Mouse (Mus musculus) testis, postnatal 10 days (tissue): ENCODE data around the gene Lrrc8c.

Experiments
- DNase-seq: peaks from one replicate; pipeline ENCODE4 v3.0.0; 2021; ENCODE audit warnings: low spot score

The Lrrc8c gene

DNA sequence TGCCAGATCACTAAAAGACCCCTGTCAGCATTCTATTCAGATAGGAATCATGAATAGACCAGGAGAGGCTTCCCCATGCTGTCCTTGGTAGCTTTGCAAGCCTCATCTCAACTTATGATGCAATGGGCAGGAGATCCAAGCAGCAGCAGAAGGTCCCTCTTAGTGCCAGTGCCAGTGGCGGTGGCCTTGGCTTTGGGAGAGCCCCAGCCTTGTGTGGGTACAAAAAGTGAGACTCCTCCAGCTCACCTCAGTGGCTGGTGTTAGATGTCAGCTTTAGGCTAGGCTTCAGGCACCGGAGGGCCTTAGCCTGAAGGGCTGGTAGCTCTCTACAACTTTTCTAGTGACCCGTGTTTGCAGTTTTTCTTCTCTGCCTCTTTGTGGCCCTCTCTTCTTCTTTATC is 18.1 kb upstream of the Lrrc8c start:
- no peak for DNase-seq

DNA sequence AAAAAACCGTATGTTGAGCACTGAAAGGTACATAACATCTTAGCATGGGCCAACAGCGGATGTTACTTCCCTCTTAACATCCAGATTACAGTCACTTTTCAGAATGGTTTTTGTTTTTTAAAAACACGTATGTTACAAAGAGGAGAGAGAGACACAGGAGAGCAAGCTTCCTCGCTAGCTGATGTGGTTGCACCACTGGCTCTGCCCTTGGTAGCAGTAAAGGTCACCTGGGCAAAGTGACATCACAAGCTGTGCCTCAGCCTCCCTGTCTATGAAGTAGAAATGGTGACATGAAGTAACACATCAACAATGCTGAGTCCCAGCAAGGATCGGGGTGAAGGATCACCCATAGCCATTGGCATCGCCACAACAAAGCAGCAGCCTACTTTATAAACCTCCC is 10.4 kb upstream of the Lrrc8c start:
- no peak for DNase-seq

DNA sequence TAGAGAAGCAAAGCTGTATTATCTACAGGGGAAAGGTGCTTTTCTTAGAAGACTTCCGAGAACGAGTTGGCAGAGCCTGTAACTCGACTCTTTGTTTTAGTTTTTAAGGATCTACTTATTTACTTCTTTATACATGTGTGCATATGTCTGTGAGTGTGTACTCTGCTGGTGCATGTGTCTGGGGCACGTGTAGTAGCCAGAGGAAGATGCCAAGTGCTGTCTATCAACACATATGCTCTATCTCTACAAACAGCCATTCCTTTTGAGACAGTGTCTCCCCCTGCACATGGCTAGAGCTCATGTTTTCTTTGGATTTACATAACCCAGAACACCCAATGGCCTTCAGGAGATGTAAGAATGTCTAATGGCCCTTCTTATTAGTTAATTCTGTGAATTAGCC is 6.9 kb upstream of the Lrrc8c start:
- no peak for DNase-seq

DNA sequence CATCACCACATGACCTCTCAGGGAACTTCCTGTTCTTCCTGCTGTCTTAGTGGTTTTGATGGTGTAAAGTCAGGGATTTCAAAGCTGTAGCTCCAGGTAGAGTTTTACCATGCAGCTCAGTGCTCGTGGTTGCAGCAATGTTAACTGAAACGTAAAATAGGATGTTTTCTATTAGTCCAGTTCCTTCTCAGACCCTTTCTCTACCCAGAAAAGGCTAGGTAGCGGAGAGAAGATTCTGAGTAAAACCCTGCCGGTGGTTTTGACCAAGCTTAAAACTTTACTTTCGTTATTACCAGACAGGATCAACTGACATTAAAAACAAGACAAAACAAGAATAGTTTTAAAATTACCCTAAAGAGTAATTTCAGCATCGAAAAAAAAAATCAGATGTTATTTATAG is 3.7 kb upstream of the Lrrc8c start:
- DNase-seq: no peak

DNA sequence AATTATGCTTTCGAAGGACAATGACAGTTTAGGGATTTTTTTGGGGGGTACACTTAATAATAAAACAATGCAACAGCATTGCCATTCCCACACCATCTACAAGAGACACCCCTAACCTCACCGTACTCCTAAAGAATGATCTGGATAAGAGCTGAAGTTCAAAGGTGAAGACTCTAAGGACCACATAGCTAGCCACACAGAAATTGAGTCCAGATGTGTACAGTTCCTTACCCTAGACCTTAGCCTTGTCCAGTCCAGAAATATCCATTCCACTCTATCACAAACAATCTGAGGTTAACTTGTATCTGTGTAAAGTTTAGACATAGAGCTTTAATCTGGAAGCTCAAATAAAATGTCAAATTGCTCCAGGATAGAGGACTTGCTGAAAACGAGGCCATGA is 2.9 kb upstream of the Lrrc8c start:
- no peak for DNase-seq

DNA sequence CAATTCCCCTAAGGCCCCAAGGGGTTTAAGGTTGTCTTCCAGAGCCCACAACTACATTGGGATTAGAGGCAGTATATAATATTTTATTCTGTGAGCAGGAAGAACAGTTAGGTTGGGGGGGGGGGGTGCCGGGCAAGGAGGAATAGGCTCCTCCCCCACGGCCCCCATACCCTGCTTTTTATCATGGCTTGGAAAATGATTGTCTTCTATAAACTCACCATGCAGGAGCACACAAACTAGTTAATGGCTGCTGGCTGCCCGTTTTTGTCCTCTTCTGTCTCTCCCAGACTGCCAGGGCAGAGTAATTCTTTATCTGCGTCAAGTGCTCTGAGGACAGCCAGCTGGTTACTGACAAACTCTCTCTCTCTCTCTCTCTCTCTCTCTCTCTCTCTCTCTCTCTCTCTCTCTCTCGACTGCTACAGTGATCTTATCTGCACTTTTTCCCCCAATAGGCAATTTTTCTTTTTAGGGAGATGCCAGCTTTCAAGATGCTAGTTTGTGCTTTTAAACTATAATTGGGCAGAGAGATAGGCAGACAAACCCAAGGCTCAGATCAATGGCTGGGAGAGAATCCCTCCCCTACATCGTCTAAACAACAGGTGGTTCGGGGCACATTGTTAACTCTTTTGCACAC is 1.1 kb upstream of the Lrrc8c start:
- no peak for DNase-seq

DNA sequence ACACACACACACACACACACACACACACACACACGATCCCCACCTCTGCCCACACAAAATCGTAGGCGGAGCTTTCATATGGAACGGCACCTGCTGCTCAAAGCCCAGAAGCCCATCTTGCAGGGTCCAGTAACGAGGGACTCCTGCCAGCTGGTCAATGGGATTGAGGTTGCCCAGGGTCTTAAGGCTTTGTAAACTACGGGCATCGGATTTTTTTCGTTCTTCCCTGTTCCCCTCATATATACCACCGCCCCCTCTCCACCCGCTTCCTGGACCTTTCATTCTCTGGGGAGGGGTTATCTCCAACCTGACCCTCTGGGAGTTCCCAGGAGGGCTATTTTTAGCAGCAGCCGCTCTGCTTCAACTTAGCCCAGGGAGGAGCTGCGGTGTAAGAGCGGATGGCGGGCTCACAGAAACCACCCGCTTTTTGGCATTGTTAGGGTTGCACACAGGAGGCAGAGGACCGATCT is 527 bp upstream of the Lrrc8c start:
- peak; percentile 48 for DNase-seq

DNA sequence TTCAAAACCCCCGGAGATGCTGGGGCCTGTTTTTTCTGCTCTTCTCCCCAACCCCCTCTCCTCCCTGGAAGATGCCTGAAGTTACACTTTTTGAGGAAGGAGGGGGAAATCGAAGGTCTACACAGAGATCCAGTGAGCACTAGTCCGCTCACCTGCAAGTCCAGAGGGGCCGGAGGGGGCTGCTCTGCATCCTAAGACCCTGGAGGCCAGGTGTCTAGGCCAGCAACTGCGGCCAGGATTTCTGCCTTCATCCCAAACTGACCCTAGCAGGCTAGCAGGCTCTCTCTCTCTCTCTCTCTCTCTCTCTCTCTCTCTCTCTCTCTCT is 750 bp downstream of the Lrrc8c start:
- DNase-seq: no peak

DNA sequence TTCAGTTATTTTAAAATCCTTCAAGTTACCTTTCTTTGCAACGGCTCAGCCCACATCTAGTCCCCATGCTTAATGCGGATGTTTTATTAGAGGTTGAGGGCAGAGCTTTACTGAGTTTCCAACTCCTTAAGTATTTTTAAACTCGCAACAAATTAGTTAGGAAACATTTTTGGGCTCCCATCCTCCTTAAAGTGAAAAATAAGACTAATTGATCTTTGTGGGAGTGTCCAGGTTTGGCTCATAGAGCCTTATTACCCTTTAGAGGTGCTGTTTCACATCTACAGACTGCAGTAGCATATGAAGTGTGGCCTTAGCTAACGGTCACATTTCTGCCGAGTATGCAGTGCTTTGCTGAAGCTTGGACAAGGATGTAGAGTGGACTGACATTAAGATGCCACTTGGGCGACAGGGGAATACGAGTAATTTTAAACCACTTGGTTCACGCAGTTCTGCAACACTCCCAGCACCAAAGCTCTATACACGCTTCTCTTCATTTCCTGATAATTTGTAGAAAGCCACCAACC is 1.3 kb downstream of the Lrrc8c start:
- DNase-seq: no peak

DNA sequence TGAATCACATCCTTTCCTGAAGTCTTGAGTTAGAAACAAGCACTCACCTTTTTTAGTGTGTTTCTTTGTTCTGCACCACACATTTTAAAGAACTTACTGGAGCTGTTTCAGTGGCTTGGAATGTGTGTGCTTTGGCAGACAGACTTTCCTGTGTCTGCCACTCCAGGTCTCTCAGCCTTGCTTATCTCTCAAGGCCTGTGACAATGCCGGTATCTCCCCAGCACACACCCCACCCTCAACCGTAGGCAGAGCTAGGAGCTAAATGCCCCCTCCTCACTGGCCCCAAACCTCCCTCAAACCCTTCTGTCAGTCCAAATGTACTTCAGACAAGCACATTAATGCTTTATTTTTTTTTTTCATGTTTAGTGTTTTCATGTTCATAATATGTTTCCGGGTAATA is 4.3 kb downstream of the Lrrc8c start:
- no peak for DNase-seq

DNA sequence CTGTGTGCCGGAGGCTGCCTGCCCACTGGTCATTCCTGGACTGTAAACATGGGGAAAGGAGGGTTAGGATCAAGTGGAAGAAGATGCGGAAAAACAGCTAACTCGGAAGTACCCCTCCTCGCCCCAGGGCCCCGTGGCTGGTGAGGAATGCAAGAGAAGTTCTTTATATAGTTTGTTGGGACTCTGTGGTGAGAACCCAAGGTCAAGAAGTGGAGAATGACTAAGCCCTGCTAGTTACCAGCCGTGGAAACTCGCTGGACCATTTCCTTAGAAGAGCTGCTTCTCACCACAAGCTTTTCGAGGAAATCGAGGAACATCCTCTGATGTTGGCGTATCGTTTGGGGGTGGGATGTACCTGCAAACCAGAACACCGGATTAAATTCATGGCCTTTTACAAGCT is 5.8 kb downstream of the Lrrc8c start:
- no peak for DNase-seq

DNA sequence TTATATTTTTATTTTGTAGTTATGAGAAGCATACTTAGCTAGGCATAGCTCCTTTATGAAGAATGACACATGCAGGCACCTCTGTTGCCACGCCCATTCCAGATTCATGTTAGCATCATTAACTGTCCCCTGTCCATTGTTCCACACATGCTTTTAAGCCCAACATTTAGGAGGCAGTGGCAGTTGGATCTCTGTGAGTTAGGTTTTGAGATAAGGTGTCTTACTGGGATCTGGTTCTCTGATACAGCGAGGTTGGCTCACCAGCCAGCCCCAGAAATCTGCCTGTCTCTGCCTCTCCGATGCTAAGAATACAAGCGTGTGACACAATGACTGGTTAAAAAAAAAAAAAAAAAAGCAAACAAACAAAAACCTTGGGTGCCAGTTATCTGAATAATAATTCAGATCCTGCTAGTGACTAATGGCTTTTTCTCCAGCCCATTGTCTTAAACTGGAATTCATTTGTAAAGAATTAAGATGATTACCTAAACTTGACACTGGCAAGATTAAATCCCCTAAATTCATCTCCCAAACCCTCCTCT is 7.0 kb downstream of the Lrrc8c start:
- no peak for DNase-seq

DNA sequence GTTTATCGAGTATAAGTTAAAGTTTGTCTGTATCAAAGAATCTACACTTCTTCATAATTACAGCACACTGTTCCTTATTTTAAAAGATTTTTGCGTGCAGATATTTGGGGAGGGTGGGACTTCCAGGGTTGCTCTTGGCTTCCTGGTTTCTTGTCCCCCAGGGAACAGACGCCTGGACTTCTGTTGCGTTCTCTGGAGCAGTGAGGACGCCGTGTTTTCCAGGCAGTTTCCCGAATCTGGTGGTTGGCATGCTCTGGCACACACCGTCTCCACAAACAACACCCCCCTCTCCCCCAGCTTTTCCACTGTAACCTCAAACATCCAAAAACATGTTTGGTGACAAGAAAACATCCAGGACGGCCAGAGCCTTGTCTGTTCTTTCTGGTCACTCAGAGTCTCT is 7.6 kb downstream of the Lrrc8c start:
- DNase-seq: no peak

DNA sequence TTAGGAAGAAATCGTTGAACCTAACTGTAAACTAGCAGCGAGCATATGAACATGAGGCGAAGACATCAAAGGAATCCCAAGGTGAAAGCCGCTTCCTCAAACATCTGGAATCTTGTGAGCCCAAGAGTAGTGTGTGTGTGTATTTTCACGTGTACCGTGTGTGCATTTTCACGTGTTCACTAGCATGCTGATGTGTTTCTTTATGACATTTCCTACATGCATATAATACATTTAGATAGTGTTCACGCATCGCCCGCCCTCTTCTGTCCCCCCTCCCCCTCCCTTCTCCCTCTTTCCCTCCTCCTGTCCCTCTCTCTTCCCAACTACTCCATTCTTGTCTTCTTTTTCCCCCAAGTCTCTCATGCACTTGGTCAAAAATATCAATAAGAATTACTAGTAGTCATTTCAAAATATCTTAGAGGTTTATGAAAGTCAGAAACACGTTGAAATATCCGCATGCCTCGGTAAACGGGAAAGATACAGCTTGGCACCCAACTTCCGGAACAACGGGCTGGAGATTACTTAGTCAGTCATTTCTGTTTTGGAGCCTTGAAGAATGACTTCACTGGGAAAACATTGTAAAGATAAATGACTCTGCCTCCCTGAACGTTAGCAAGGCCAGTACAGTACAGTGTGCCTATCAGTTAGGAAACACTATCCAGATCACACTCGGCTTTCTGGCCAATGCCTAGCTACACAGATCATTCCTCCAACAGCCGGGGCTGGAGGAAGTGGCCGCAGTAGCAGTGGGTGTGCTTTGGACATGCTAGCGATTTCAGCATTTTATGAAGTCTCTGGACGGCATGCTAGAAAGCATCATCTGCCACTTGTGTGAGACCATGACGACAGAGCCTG is 8.5 kb downstream of the Lrrc8c start:
- DNase-seq: peak; percentile 46

DNA sequence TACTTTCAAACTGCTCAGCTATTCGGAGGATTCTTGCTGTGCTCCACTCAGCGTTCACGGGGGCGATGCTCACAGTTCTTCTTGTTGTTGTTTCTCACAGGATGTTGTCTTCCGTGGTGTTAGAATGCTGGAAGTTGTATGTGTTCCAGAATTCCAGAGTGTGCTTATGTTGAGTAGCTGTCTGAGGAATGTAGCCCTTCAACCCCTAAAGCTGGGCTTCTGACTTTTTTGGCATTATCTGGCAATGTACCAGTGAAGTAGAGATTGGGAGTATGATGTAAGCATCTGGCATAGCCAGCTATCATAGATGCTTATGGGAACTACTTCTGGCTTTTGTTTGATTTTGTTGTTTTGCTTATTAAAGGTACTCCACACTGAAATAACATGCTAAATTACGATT is 11.4 kb downstream of the Lrrc8c start:
- DNase-seq: no peak

DNA sequence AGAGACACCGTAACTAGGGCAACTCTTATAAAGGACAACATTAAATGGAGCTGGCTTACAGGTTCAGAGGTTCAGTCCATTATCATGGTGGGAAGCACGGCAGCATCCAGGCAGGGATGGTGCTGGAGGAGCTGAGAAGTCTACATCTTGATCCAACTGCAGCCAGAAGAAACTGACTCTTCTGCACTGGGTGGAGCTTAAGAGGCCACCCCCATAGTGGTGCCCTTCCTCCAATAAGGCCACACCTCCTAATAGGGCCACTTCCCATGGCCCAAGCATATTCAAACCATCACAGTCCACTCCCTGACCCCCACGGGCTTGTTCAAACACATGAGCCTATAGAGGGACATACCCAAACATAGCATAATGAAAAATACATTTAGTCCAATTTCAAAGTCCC is 16.0 kb downstream of the Lrrc8c start:
- no peak for DNase-seq

DNA sequence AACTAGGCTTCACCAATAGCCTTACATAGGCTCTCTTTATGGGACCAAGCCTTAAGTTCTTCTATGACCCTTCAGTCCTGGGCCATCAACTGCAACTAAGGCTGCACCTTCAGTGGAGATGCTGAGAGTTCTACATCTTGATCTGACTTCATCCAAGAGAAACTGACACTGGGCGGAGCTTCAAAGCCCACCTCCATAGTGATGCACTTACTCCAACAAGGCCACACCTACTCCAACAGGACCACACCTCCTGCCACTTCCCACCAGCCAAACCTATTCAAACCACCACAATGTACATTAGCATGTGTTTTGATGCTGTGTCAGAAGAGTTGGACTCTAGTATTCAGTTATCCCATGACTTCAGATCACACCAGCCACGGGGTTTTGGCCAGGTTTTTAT is 17.0 kb downstream of the Lrrc8c start:
- no peak for DNase-seq

DNA sequence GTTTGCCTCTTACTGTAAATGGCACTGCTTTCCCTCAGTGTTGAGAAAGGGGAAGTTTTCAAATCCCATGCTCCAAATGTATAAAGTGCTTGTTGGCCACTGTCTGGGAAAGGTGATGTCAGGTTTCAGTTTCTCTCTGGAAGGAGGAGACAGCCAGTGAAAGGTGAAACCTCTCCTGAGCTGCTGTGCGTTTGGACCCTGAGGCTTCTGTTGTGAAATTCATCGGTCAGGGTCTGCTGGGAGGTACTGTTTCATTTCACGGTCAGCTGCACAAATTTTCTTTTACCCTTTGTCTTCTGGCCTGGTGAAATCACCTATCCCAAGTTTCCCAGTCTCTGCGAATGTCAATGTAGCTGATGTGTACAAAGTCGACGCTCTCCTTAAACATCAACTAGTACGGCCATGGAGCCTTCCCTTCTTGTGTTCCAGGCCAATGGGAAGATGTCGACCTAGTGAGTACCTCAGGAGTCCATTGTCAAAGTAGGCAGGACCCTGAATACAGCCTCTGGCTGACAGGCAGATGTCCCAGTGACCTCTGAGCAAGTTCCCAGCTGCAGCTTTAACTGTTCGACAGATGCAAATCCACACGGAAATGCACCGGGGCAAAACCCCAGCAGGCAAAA is 18.0 kb downstream of the Lrrc8c start:
- no peak for DNase-seq

DNA sequence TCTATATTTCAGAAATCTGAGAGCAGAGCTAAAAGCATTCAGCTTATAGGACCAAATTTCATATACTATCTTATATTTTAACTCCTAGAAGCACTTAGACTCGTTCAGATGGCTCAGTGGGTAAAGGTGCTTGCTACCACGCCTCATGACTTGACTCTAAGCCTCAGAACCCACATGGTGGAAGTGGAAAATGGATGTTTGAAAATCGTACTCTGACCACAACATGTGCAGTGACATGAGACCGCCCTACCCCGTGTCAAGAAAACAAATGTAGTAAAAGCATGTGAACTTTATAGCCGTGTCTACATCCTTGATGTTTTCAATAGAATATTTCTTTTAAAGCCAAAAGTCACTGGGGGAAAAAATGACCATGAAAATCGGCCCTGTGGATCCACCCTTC is 21.9 kb downstream of the Lrrc8c start:
- no peak for DNase-seq

DNA sequence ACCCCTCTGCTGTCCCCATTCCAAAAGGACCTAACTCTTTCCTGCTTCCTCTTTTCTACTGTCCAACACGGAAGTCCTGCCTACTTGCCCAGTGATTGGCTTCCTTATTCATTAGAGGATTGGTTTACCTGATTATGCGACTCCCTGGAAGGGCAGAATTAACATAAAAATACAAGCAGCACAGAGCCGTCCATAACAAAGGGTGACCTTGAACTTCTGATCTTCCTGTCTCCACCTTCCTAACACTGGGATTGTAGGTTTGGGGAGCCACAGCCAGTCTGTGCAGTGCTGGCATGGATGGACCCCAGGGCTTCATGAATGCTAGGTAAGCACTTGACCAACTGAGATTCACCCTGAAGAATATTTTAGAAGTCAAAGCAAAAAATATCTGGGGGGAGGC is 25.9 kb downstream of the Lrrc8c start:
- no peak for DNase-seq

DNA sequence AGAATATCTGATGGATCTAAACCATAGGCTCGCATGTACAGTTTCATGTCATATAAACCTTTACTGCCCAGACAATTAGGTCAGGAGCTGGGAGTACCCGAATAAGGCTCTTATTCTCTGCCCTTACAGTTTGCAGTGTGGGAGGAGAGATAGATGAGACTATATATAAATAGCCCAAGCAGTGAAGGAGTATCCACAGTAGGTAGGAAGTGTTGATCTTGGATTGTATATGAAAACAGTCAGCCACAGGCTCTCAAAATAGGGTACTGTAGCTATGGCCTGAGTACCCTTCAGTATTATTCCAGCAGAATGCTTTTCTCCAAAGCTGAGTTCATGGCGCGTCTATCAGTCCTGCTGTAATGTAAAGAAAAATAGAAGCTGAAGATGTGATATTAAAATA is 27.9 kb downstream of the Lrrc8c start:
- no peak for DNase-seq

DNA sequence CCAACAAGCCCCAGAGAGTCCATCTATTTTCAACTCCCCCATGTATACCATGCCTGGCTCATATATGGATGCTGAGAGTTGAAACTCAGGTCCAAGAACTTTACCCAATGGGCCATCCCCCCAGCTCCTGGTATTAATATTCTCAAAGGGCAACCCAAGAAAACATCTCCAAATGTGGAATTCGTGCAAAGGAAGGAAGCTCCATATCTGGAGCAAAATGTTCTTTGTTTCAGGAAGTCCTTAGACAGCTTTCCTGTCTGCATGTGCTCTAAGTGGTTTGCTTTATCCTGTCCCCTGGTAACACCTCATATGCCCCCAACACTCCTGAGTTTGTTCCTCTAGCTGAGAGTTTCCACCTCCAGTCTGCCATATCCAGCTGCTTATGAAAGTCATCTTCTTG is 32.6 kb downstream of the Lrrc8c start:
- DNase-seq: no peak

DNA sequence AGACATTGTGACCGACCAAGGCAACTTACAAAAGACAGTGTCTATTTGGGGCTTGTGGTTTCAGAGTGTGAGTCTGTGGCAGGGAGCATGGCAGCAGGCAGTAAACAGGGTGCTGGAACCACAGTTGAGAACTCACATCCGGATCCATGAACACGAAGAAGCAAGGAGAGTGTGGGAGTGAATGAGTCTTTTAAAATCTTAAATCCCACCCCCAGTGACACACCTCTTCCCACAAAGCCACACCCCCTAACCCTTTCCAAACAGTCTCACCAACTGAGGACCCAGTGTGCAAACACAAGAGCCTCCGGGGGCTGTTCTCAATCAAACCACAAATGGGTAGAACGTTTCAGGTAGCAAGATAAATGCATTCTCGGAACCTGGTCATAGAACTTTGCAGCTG is 37.1 kb downstream of the Lrrc8c start:
- no peak for DNase-seq
